Mouse (Mus musculus) cerebellum, adult (tissue): ENCODE results near the gene Cela3b.

Experiments
- ATAC-seq: cut with Nextera tagmentation; 2 replicates; pipeline ENCODE4 v1.9.2; 2017; ENCODE audit warnings: mild to moderate bottlenecking, moderate library complexity, mixed read lengths; ENCODE audit not compliant: insufficient number of reproducible peaks, low FRiP score, low TSS enrichment

Cela3b gene

DNA sequence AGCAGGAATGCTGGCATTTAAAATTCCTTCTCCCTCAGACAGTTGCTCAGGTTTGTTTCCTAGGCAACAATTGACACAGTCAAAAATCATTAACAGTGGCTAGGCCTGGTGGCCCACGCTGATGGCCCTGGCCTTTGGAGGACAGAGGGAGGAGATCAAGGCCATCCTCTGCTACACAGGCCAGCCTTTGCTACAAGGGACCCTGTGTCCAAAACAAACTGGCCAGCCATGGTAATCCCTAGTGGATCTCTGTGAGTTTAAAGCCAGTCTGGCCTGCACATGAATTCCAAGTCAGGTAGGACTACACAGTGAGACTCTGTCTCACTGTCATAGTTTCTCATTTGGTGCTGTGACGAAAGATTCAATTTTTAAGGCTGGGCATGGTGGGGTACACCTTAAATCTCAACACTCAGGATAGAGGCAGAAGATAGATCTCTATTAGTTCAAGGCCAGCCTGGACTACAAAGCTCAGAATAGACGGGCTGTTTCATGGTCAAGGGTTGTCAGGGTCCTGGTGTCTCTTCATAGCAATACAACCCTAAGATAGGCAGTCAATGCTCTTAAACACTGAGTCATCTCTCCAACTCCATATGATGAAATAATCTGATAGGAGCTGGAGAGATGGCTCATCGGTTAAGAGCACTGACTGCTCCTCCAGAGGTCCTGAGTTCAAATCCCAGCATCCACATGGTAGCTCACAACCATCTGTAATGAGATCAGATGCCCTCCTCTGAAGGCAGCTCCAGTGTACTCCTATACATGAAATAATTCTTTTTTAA lies 52.6 kb downstream of the Cela3b start:
- no peak for ATAC-seq

DNA sequence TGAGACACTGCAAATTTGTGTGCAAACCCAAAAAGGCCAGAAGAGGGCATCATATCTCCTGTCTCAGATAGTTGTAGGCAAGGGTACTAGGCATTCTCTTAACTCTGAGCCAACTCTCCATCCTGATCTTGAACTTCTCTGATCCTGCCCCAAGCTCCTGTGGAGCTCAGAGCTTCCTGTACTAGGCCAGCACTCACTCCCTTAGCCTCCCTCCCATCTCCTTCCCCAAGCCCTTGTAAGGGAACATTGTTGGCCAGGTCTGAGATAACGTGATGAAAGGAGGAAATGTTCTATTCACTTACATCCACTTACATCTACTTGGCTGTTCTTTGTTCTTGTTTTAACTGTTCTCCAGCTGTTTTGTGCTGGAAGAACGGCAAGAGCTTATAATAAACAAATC lies 53.6 kb downstream of the Cela3b start:
- no peak for ATAC-seq

DNA sequence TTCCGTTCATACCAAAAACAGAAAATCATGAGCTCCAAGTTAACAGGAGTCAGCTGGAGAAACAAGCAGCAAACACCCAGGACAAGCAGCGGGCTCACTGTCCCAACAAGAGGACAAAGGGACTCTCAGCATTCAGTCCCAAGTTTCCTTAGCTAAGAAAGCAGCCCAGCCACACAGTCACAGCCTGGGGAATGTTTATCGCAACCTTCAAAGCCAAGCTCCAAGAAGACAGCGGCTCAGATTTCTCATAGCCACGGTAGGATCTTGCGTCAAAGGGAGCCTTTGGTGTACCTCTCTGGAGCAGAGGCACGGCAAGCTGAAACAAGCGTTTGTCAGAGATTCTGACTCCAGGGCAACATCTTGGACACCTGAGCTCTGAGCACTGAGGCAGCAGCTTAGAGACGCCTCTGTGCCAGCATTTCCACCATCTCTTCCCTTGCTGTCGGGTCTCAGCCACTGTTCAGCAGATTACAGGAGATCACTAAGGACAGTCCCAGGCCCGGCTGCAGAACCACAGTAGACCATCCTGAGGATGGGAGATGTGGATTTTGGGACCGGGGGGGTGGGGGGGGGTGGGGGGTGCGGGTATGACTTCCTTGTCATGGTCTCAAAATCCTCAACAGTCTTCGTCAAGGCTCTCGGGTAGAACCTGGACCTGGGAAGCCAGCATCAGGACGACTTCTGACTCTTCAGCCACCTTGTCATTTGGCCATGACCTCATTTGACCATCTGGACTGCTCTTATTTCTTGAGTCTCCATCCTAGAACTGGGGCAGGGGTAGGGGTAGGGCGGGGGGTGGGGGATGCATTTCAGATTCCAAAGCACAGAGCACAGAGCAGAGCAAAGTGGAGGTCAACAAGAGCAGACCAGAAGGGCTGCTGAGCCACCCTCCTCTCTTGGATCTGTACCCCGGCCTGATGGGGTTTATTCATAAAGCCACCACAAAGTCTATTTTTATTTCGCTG lies 54.7 kb downstream of the Cela3b start:
- ATAC-seq: no peak; the same call in 1 of the 2 replicates

DNA sequence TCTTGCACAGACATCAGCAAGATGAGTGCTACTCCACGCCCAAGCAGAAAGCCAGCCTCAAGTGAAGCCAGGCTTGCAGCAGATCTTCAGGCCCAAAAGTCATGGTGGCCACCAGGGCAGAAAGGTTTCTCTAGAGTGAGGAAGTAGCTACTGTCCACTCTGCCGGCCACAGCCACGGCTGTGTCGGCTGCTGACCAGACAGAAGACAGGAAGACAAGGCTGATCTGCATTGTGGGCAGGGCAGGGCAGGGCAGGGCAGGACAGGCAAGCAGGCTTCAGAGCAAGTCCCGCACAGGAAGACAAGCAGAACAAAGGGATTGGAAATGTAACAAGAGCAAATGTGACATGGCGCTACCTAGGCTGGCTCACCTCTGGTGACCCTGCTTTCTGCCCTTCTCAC lies 56.6 kb downstream of the Cela3b start:
- no peak for ATAC-seq

DNA sequence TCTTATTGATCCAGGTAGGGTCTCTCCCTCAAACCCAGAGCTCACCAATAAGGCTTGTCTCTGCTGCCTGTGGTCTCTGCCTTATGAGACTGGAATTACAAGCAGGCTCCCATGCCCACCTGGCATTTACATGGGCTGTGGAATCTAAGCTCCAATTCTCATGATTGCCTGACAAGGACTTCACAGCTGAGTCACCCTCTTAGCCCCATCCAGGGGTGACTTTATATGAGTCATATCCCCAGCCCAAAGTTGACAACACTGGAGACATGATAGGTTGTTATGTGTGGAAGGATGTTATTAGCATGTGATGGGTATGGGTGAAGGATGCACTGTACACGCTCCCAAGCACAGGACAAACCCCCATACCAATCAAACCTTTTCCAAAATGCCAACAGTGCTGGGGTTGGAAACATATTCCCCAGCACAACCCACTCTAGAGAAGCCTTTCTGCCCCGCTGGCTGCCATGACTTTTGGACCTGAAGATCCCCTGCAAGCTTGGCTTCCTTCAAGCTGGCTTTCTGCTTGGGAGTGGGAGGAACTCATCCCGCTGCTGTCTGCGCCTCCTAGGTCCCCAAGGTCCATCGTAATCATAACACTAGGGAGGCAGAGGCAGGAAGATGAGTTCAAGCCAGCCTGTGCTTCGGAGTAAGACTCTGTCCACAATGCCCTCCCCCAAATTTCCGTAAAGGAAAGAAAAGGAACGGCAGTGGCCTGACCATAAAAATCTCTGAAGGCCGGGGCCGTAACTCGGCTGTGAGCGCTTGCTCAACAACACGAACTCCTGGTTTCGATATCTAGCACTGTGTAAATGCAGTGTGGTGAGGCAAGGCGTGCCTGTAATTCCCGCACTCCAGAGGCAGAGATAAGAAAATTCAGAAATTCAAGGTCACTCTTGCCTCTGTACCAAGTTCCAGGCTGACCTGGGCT lies 58.5 kb downstream of the Cela3b start:
- ATAC-seq: no peak
